Mouse (Mus musculus): ENCODE data around the gene Mapk13. TPM values are rescaled to one million over a fixed set of nuclear protein-coding genes. Genes with fewer than 3 reads are reported as not detected.
"Not testable (repeated sequence)": the region's sequence is repeated elsewhere in the genome, so short reads cannot be mapped to it uniquely, and the experiment has no call there.

Mapk13 gene
- polyA plus RNA-seq, 1 experiment from 2014 or later = 211 TPM

DNA sequence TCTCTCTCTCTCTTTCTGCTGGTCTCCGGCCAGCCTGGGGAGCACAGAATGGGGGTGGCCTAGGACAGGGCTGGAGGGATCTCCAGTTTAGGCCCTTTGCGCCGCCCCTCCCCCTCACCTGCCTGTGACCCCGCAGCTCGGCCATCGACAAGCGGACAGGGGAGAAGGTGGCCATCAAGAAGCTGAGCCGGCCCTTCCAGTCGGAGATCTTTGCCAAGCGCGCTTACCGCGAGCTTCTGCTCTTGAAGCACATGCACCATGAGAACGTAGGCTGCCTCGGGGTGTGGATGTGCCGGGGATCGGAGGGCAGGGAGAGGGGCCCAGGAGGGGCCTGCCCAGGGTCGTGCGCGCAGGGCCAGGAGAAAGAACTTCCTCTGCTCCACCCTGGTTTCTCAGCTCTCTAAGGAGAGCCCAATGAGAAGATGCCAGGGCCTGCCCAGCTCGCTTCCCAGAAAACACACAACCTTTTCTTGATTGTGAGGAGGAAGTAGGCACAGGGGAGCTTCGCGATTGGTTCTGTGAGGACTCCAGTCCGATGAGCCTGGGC, 851 bp downstream of the Mapk13 start:
- peak overlapping the region; percentile 83 for H3K4me2 ChIP-seq (replicated peaks; ENCODE audit: low read depth)
- no peaks in the 10 kb centered on the region for H3K36me3 ChIP-seq (ENCODE audit: control insufficient read depth, insufficient read depth, low read length)
- peak; percentile 72 for DNase-seq (ENCODE audit: low spot score)
- no peaks in the 10 kb centered on the region for H3K9me3 ChIP-seq (ENCODE audit: control insufficient read depth, low read length)
- 2% methylated on average over 24 of the region's 24 CpGs for WGBS
- peak overlapping the region; percentile 86 for H3K27ac ChIP-seq (replicated peaks)
- peaks cover 2% of the 10 kb centered on the region for H3K4me1 ChIP-seq (replicated peaks; ENCODE audit: control insufficient read depth, insufficient read depth)
- TF ChIP-seq CTCF (IDR thresholded peaks at IDR 0.05; ENCODE audit: low read depth) (no peak), EP300 (optimal IDR thresholded peaks at IDR 0.05) (no peak)
- H3K27me3 ChIP-seq (ENCODE audit: control insufficient read depth, insufficient read depth, low read length) = no peaks in the 10 kb centered on the region
- peak overlapping the region; percentile 83 for H3K9ac ChIP-seq (ENCODE audit: low read length)
- peak overlapping the region; percentile 64 for H3K4me3 ChIP-seq (ENCODE audit: low read depth, low read length)
- peak; percentile 69 for ATAC-seq (ENCODE audit: low FRiP score, low TSS enrichment)

DNA sequence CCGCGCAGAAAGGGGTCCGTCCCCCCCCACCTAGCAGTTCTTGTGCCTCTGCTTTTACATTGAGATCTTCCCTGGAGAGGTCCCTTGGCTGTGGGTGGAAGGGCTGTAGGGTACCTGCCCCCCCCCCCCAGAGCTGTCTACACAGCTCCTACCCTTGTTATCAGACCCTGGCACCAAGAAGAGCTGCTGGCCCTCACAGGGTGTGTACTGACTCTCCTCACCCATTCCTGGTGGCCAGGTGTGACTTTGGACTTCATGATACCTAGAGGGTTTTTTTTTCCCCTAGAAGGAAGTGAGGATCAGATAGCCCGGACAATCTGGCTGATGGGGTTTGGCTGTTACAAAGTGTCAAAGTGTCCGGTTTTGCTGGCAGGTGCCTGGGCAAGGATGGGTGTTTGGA, 2.2 kb downstream of the Mapk13 start:
- DNase-seq (ENCODE audit: low spot score) (no peak), ATAC-seq (ENCODE audit: low FRiP score, low TSS enrichment) (no peak)
- no peaks in the 10 kb centered on the region for H3K9me3 ChIP-seq (ENCODE audit: control insufficient read depth, low read length)
- peaks cover 2% of the 10 kb centered on the region for H3K4me1 ChIP-seq (replicated peaks; ENCODE audit: control insufficient read depth, insufficient read depth)
- H3K36me3 ChIP-seq (ENCODE audit: control insufficient read depth, insufficient read depth, low read length) = no peaks in the 10 kb centered on the region
- H3K27ac ChIP-seq (replicated peaks) = no peak overlapping the region
- H3K4me2 ChIP-seq (replicated peaks; ENCODE audit: low read depth) = no peak overlapping the region
- no peaks in the 10 kb centered on the region for H3K27me3 ChIP-seq (ENCODE audit: control insufficient read depth, insufficient read depth, low read length)
- H3K9ac ChIP-seq (ENCODE audit: low read length) = no peak overlapping the region
- 86% methylated on average over 5 of the region's 5 CpGs for WGBS
- H3K4me3 ChIP-seq (ENCODE audit: low read depth, low read length) = no peak overlapping the region
- TF ChIP-seq CTCF (IDR thresholded peaks at IDR 0.05; ENCODE audit: low read depth) = no peak
- no peak for TF ChIP-seq EP300 (optimal IDR thresholded peaks at IDR 0.05)

DNA sequence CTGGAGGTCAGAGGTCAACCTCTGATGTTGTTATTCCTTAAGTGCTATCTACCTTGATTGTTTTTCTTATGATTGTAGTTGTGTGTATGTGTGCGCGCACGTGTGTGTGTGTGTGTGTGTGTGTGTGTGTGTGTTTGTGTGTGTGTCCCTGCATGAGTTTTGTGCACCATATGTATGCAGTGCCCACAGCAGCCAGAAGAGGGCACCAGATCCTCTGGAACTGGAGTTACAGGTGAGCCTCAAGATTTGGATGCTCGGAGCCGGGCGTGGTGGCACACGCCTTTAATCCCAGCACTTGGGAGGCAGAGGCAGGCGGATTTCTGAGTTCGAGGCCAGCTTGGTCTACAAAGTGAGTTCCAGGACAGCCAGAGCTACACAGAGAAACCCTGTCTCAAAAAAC, 5.2 kb downstream of the Mapk13 start:
- 94% methylated on average over 7 of the region's 9 CpGs for WGBS
- peak; percentile 54 for TF ChIP-seq CTCF (IDR thresholded peaks at IDR 0.05; ENCODE audit: low read depth)
- not testable (repeated sequence) for H3K36me3 ChIP-seq (ENCODE audit: control insufficient read depth, insufficient read depth, low read length); H3K9me3 ChIP-seq (ENCODE audit: control insufficient read depth, low read length); H3K27ac ChIP-seq (replicated peaks); DNase-seq (ENCODE audit: low spot score); H3K9ac ChIP-seq (ENCODE audit: low read length); H3K4me3 ChIP-seq (ENCODE audit: low read depth, low read length); H3K4me1 ChIP-seq (replicated peaks; ENCODE audit: control insufficient read depth, insufficient read depth); H3K4me2 ChIP-seq (replicated peaks; ENCODE audit: low read depth); ATAC-seq (ENCODE audit: low FRiP score, low TSS enrichment); H3K27me3 ChIP-seq (ENCODE audit: control insufficient read depth, insufficient read depth, low read length)

DNA sequence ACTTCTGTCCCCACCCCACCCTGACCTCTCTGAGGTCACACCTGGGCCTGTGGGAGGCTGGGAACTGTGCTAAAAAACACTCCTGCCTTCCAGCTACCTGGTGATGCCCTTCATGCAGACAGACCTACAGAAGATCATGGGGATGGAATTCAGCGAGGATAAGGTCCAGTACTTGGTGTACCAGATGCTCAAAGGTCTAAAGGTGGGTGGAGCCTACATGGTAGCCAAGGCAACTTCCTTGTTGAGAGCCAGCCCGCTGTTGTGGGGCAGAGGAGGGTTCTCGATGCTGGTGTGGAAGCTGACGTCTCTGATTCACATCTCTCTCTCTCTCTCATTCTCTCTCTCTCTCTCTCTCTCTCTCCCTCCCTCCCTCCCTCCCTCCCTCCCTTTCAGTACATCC, 6.1 kb downstream of the Mapk13 start:
- no peaks in the 10 kb centered on the region for H3K27me3 ChIP-seq (ENCODE audit: control insufficient read depth, insufficient read depth, low read length)
- 80% methylated on average over 4 of the region's 4 CpGs for WGBS
- ATAC-seq (ENCODE audit: low FRiP score, low TSS enrichment) = no peak
- no peak for DNase-seq (ENCODE audit: low spot score)
- no peaks in the 10 kb centered on the region for H3K9me3 ChIP-seq (ENCODE audit: control insufficient read depth, low read length)
- no peak overlapping the region for H3K9ac ChIP-seq (ENCODE audit: low read length)
- no peak overlapping the region for H3K4me2 ChIP-seq (replicated peaks; ENCODE audit: low read depth)
- no peak for TF ChIP-seq EP300 (optimal IDR thresholded peaks at IDR 0.05)
- no peak for TF ChIP-seq CTCF (IDR thresholded peaks at IDR 0.05; ENCODE audit: low read depth)
- peaks cover 2% of the 10 kb centered on the region; the same call in 1 of the 2 replicates for H3K36me3 ChIP-seq (ENCODE audit: control insufficient read depth, insufficient read depth, low read length)
- no peaks in the 10 kb centered on the region; the same call in none of the 2 replicates for H3K4me1 ChIP-seq (replicated peaks; ENCODE audit: control insufficient read depth, insufficient read depth)
- no peak overlapping the region for H3K4me3 ChIP-seq (ENCODE audit: low read depth, low read length)
- no peak overlapping the region for H3K27ac ChIP-seq (replicated peaks)

DNA sequence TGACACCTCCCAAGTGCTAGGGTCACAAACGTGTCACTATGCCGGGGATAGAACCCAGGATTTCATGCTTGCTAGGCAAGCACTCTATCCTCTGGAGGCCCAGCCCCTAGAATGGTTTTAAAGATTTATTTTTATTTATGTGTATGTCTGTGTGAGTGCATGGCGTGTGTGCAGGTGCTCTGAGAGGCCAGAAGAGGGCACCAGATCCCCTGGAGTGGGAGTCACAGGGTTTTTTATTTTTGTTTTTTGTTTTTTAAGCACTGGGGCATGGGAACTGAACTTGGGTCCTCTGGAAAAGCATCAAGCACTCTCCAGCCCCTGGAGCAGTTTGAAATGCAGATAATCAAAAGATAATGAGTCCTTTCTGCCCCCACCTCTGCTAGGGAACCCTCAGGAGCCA, 7.7 kb downstream of the Mapk13 start:
- H3K9ac ChIP-seq (ENCODE audit: low read length) = no peak overlapping the region
- ATAC-seq (ENCODE audit: low FRiP score, low TSS enrichment) (no peak), DNase-seq (ENCODE audit: low spot score) (no peak)
- peaks cover 2% of the 10 kb centered on the region; the same call in 1 of the 2 replicates for H3K36me3 ChIP-seq (ENCODE audit: control insufficient read depth, insufficient read depth, low read length)
- H3K4me3 ChIP-seq (ENCODE audit: low read depth, low read length) = no peak overlapping the region
- TF ChIP-seq CTCF (IDR thresholded peaks at IDR 0.05; ENCODE audit: low read depth) = peak; percentile 47
- TF ChIP-seq EP300 (optimal IDR thresholded peaks at IDR 0.05) = no peak
- no peaks in the 10 kb centered on the region for H3K9me3 ChIP-seq (ENCODE audit: control insufficient read depth, low read length)
- WGBS = 91% methylated on average over 3 of the region's 3 CpGs
- no peak overlapping the region for H3K4me2 ChIP-seq (replicated peaks; ENCODE audit: low read depth)
- no peak overlapping the region for H3K27ac ChIP-seq (replicated peaks)
- H3K27me3 ChIP-seq (ENCODE audit: control insufficient read depth, insufficient read depth, low read length) = no peaks in the 10 kb centered on the region
- H3K4me1 ChIP-seq (replicated peaks; ENCODE audit: control insufficient read depth, insufficient read depth) = no peaks in the 10 kb centered on the region

DNA sequence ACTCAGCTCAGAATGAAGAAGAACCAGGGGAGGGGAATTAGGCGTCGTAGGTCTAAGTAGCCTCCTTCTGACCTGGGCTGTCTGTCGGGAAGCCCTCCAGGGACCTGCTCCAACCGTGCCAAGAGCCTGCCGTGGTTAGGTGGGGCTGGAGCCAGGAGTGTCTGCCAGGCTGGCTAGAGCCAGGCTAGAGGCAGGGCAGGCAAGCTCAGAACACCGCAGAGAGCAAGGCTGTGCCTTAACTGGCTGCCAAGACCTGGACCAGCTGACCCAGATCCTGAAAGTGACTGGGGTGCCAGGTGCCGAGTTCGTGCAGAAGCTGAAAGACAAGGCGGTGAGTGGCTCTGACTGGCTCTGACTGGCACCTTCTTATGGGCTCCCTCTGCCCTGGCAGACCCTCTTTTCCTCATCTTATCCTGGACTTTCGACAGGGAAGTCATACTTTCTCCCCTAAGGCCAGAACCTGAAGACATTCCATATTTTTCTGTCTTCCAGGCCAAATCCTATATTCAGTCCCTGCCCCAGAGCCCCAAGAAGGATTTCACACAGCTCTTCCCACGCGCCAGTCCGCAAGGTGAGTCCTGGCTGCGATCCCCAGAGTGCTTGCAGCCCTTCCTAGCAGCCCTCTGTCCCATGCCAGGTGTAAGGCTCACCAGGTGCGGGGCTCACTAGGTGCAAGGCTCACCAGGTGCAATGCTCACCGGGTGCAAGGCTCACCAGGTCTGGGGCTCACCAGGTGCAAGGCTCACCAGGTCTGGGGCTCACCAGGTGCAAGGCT, 8.3 kb downstream of the Mapk13 start:
- no peak for ATAC-seq (ENCODE audit: low FRiP score, low TSS enrichment)
- Histone ChIP-seq H3K27me3 (ENCODE audit: control insufficient read depth, insufficient read depth, low read length) (no peaks in the 10 kb centered on the region), H3K9me3 (ENCODE audit: control insufficient read depth, low read length) (no peaks in the 10 kb centered on the region), H3K4me3 (ENCODE audit: low read depth, low read length) (no peak overlapping the region), H3K36me3 (ENCODE audit: control insufficient read depth, insufficient read depth, low read length) (peaks cover 2% of the 10 kb centered on the region; the same call in 1 of the 2 replicates), H3K27ac (replicated peaks) (no peak overlapping the region), H3K9ac (ENCODE audit: low read length) (no peak overlapping the region), H3K4me2 (replicated peaks; ENCODE audit: low read depth) (no peak overlapping the region), H3K4me1 (replicated peaks; ENCODE audit: control insufficient read depth, insufficient read depth) (no peaks in the 10 kb centered on the region)
- no peak for TF ChIP-seq EP300 (optimal IDR thresholded peaks at IDR 0.05)
- TF ChIP-seq CTCF (IDR thresholded peaks at IDR 0.05; ENCODE audit: low read depth) = no peak
- WGBS = 86% methylated on average over 16 of the region's 16 CpGs
- DNase-seq (ENCODE audit: low spot score) = no peak
